ENCODE assay signal across 11 mouse cellular contexts in the genomic region with DNA sequence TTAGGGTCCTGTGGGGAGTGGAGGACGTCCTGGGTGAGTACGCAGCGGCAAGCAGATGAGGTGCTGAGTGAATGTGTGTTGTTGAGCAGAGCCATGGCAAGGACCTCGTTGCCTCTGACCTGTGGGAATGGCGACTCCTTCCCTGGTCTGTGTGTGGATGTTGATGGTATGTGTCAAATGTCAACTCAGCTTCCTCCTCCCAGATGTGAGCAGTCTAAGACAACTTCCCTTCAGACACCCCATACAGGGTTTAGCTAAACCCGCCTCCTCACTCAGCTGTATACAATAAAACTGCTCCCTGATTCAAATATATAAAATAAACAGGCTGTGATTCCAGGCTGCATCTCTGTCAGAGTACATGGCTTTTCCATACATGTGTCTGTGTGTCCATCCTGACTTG.
"Had no signal": no experiment of that assay in that cellular context is flagged by ENCODE, and none has a peak within 500 bp of the region (broad histone marks: within the 10 kb centered on the region; RNA-seq: fewer than 3 reads in every experiment).

No protein-coding gene starts in this region.

- ATAC-seq: hindbrain, postnatal 0 days; intestine, embryonic 16.5 days had no signal

- H3K36me3 ChIP-seq: kidney, embryonic 15.5 days; liver, embryonic 15.5 days; midbrain, embryonic 12.5 days; stomach, embryonic 15.5 days had no signal

- H3K27ac ChIP-seq: hindbrain, postnatal 0 days; kidney, embryonic 15.5 days; liver, embryonic 15.5 days; midbrain, embryonic 12.5 days; stomach, embryonic 15.5 days had no signal

- H3K4me2 ChIP-seq: kidney, embryonic 15.5 days; liver, embryonic 11.5 days; liver, embryonic 15.5 days; midbrain, embryonic 12.5 days; stomach, embryonic 15.5 days had no signal

- DNase-seq: kidney, adult 2 months; kidney, postnatal 14 days; left cerebral cortex, postnatal 4 days; lung, postnatal 14 days had no signal

- H3K9me3 ChIP-seq: kidney, embryonic 15.5 days; liver, embryonic 15.5 days; midbrain, embryonic 12.5 days; stomach, embryonic 15.5 days had no signal

- H3K4me1 ChIP-seq: kidney, embryonic 15.5 days; liver, embryonic 15.5 days; midbrain, embryonic 12.5 days; stomach, embryonic 15.5 days had no signal

- H3K9ac ChIP-seq: kidney, embryonic 15.5 days; liver, embryonic 15.5 days; midbrain, embryonic 12.5 days; stomach, embryonic 15.5 days had no signal

- H3K4me3 ChIP-seq: kidney, embryonic 15.5 days; liver, embryonic 15.5 days; midbrain, embryonic 12.5 days; stomach, embryonic 15.5 days had no signal

- H3K27me3 ChIP-seq: kidney, embryonic 15.5 days; liver, embryonic 15.5 days; midbrain, embryonic 12.5 days; stomach, embryonic 15.5 days had no signal
